Mouse (Mus musculus) liver, adult 2 months (tissue): ENCODE data around the gene Txndc8. TPM values are rescaled to one million over a fixed set of nuclear protein-coding genes. Genes with fewer than 3 reads are reported as not detected.

Source experiments
- DNase-seq: peaks from one replicate; pipeline ENCODE4 v3.0.0-alpha.2; 2011; ENCODE audit warnings: low read depth, low spot score; ENCODE audit errors: extremely low read depth
- H3K27ac ChIP-seq: fragments of 200-500 bp; replicated peaks from 2 replicates; pipeline ENCODE4 v1.5.1; 2012; ENCODE audit warnings: low read depth, mild to moderate bottlenecking, control low read depth, inconsistent platforms, low read length; ENCODE audit not compliant: insufficient read depth
- H3K27me3 ChIP-seq: fragments of 200-500 bp; 2 replicates; pipeline ENCODE4 v1.6.1; 2012; ENCODE audit warnings: mild to moderate bottlenecking, moderate library complexity, low read length, inconsistent platforms; ENCODE audit not compliant: control insufficient read depth, insufficient read depth
- H3K36me3 ChIP-seq: fragments of 200-500 bp; 2 replicates; pipeline ENCODE4 v1.6.1; 2012; ENCODE audit warnings: low read length, inconsistent platforms; ENCODE audit not compliant: control insufficient read depth, insufficient read depth
- H3K4me1 ChIP-seq: fragments of 200-500 bp; 2 replicates; pipeline ENCODE4 v1.6.1; 2011; ENCODE audit warnings: low read length; ENCODE audit not compliant: control insufficient read depth, insufficient read depth
- H3K4me3 ChIP-seq: fragments of 200-500 bp; 2 replicates; pipeline ENCODE4 v1.5.1; 2011; ENCODE audit warnings: low read depth, mild to moderate bottlenecking, control low read depth, low read length, moderate library complexity; ENCODE audit not compliant: insufficient read depth
- H3K79me2 ChIP-seq: fragments of 200-500 bp; 2 replicates; pipeline ENCODE4 v1.6.1; 2012; ENCODE audit warnings: inconsistent platforms, mild to moderate bottlenecking, low read length, moderate library complexity; ENCODE audit not compliant: control insufficient read depth, insufficient read depth
- H3K9ac ChIP-seq: fragments of 200-500 bp; 2 replicates; pipeline ENCODE4 v1.6.1; 2012; ENCODE audit warnings: low read depth, mild to moderate bottlenecking, control low read depth, inconsistent platforms, low read length
- CTCF ChIP-seq: fragments of 200-500 bp; IDR thresholded peaks from 2 replicates; pipeline ENCODE4 v1.5.1; 2011; ENCODE audit warnings: low read depth, low read length, control low read depth
- POLR2A ChIP-seq: fragments of 200-500 bp; IDR thresholded peaks from 2 replicates; pipeline ENCODE4 v1.6.1; 2011; ENCODE audit warnings: low read length, control low read depth; ENCODE audit not compliant: insufficient read depth; ENCODE audit errors: extremely low read depth
- WGBS: fragments of 180-500 bp; shearing (Covaris S2); methylation state at CpG from one replicate; pipeline ENCODE4 v1.1.7; 2018; 5-methylcytosine and 5-hydroxymethylcytosine counted together
- polyA plus RNA-seq: library from polyadenylated mRNA; depleted of rRNA; stranded (reverse); fragments of >200 nt; gene quantifications from 2 replicates; pipeline ENCODE4 v1.2.3, GENCODE M21; 2012
- total RNA-seq: library from RNA; depleted of rRNA; stranded (reverse); fragments of >200 nt; gene quantifications from 2 replicates; pipeline ENCODE4 v1.2.3, GENCODE M21; 2014

Gene Txndc8
- total and polyA plus RNA-seq, 2 experiments, result not detected

DNA sequence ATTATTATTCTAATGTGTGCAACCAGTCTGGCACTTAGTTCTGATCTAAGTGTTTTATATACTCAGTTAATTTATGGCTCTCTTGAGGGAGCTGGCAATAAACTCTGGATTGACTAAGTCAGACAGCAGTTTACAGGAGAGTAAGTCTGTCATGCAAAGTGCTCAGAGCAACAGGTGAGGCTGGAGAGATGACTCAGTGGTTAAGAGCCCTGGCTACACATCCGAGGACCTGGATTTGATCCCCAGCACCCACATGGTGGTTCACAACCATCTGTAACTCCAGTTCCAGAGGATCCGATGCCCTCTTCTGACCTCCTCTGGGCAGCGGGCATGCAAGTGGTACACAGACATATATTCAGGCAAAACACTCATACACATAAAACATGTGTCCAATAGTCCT lies 35.4 kb upstream of the Txndc8 start:
- H3K27me3 ChIP-seq, result no peaks in the 10 kb centered on the region
- no peaks in the 10 kb centered on the region for H3K79me2 ChIP-seq
- no peak for DNase-seq
- 98% methylated on average over 3 of the region's 3 CpGs for WGBS
- H3K36me3 ChIP-seq, result no peaks in the 10 kb centered on the region
- no peaks in the 10 kb centered on the region for H3K4me1 ChIP-seq
- H3K27ac ChIP-seq, result no peak overlapping the region
- TF ChIP-seq CTCF, result no peak
- no peak for TF ChIP-seq POLR2A
- H3K4me3 ChIP-seq, result no peak overlapping the region
- no peak overlapping the region for H3K9ac ChIP-seq

DNA sequence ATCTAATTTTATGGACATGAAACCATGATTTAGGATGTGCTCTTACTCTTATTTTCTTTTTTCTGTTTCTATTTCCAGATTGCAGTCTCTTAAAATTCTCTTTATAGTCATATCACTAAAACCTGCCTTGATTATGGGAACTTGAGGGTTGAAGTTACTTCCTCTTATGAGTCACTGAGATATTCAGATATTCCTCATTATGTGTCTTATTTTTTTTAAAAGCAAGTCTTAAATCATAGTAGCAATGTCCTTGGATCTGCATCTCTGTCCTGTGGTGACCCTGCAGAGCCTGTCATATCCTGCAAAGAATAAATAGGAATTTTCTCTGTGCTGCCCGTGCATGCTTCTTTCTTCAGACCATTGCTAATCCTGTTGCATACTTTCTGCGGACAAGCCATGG lies 31.2 kb upstream of the Txndc8 start:
- WGBS, result 88% methylated on average over 2 of the region's 2 CpGs

DNA sequence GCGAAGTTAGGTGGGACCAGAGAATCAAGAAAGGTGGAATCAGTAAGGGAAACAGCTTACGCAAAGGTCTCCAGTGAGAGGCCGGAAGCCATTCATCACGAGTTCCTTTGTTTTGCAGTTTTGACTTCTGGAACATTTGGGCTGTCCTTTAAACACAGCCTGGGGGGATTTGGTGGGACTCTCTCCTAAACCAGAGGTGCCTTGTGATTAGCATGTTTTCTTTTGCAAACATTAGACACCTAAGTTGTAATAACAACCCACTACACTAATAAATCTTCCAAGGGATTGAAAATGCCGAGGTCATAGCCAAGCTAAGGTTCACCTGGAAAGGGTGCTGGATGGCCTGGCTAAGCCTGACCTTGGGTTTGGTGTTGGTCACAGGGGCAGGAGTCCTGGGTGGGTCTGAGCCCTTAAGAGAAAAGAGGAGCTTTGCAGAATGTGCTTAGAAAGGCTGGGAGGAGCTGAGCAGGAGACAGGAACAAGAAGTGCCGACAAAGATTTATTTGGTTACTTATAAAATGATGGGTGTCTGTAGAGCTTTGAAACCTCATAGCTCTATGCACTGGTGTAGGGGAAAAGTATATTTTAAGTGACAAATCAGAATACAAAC lies 28.3 kb upstream of the Txndc8 start:
- no peak overlapping the region for H3K9ac ChIP-seq
- 85% methylated on average over 6 of the region's 6 CpGs for WGBS
- no peaks in the 10 kb centered on the region for H3K4me1 ChIP-seq
- H3K36me3 ChIP-seq, result no peaks in the 10 kb centered on the region
- TF ChIP-seq POLR2A (no peak), CTCF (no peak)
- no peaks in the 10 kb centered on the region for H3K27me3 ChIP-seq
- H3K79me2 ChIP-seq, result no peaks in the 10 kb centered on the region
- DNase-seq, result no peak
- no peak overlapping the region for H3K27ac ChIP-seq
- H3K4me3 ChIP-seq, result no peak overlapping the region

More for the DNA sequence above, 31.2 kb upstream of the Txndc8 start:
- no peak overlapping the region for H3K9ac ChIP-seq
- no peak for DNase-seq
- no peaks in the 10 kb centered on the region for H3K36me3 ChIP-seq
- H3K4me3 ChIP-seq, result no peak overlapping the region
- TF ChIP-seq POLR2A (no peak), CTCF (no peak)
- no peak overlapping the region for H3K27ac ChIP-seq
- H3K27me3 ChIP-seq, result no peaks in the 10 kb centered on the region
- no peaks in the 10 kb centered on the region for H3K4me1 ChIP-seq
- H3K79me2 ChIP-seq, result no peaks in the 10 kb centered on the region

DNA sequence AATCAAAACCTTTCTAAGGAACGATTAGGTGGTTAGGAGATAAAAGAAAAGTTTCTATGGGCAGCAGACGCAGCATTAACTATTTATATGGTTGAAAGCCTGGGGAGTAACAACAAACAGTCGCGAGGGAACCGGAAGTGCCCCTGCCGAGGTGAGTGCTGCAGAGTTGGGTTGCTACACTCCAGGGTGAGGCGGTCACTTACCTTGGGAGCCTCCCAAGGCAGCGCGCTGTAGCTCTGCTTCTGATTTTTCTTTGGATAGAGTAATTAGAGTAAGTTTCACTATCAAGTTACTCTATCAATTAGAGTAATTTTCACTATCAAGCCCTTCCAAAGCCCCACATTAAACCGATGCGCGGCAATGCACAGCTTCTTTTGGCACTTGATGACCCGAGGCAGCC lies 25.7 kb upstream of the Txndc8 start:
- no peak for DNase-seq
- no peaks in the 10 kb centered on the region for H3K27me3 ChIP-seq
- H3K79me2 ChIP-seq, result no peaks in the 10 kb centered on the region
- TF ChIP-seq POLR2A (no peak), CTCF (no peak)
- no peaks in the 10 kb centered on the region for H3K4me1 ChIP-seq
- H3K4me3 ChIP-seq, result peak overlapping the region; percentile 12; the same call in 1 of the 2 replicates
- no peaks in the 10 kb centered on the region for H3K36me3 ChIP-seq
- no peak overlapping the region for H3K27ac ChIP-seq
- WGBS, result 32% methylated on average over 13 of the region's 13 CpGs
- no peak overlapping the region for H3K9ac ChIP-seq

DNA sequence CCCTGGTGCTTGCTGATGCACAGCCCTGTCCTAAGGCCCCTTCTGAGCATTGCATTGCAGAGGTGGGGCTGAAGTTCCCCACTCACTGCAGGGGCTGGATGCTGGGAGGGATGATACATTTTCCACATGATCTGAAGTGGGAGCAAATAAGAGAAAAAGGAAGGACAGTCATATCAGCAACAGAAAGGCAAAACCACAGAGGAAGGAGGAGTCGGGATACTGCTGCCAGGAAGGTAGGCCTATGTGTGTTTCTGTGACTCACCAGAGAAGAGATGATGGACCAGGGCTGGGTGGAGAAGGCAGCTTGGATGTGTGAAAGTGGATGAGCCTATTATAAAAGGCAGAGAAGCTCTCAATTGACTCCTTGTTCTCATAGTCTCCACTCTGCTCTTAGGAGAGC lies 23.8 kb upstream of the Txndc8 start:
- Histone ChIP-seq H3K27ac (no peak overlapping the region), H3K9ac (no peak overlapping the region)

DNA sequence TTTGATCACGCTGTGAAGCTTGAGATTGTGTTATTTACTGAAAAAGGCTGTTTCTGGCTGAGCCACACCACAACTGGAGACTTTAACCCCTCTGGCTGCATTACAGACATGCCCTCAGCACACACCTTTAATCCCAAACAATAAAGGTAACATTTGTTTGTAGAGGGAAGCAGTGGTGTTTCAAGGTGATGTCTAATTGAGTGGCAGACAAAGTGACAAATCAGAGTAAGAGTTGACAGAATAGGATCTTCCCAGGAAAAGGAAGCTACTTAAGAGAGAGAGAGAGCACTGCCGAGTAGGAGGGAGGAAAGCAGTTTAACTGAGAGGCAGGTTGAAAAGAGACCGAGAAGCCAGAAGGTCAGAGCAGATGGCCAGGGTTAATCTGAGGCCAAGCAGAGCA lies 5.4 kb downstream of the Txndc8 start:
- no peak for TF ChIP-seq POLR2A
- TF ChIP-seq CTCF, result no peak
- WGBS, result 35% methylated on average over 3 of the region's 3 CpGs
- H3K36me3 ChIP-seq, result no peaks in the 10 kb centered on the region
- H3K27ac ChIP-seq, result no peak overlapping the region
- no peaks in the 10 kb centered on the region for H3K27me3 ChIP-seq
- no peaks in the 10 kb centered on the region for H3K79me2 ChIP-seq
- no peaks in the 10 kb centered on the region for H3K4me1 ChIP-seq
- no peak overlapping the region for H3K4me3 ChIP-seq
- DNase-seq, result peak; percentile 86
- no peak overlapping the region for H3K9ac ChIP-seq

More for the DNA sequence above, 23.8 kb upstream of the Txndc8 start:
- no peak for DNase-seq
- no peaks in the 10 kb centered on the region for H3K36me3 ChIP-seq
- WGBS, result 79% methylated on average over 1 of the region's 1 CpGs
- TF ChIP-seq POLR2A (no peak), CTCF (no peak)
- H3K79me2 ChIP-seq, result no peaks in the 10 kb centered on the region
- no peak overlapping the region for H3K4me3 ChIP-seq
- H3K27me3 ChIP-seq, result no peaks in the 10 kb centered on the region
- no peaks in the 10 kb centered on the region for H3K4me1 ChIP-seq
